Mouse (Mus musculus) erythroblast, embryonic 14.5 days (primary cell): Measurements from ENCODE around the gene Sinhcaf. TPM values are rescaled to one million over a fixed set of nuclear protein-coding genes. Genes with fewer than 3 reads are reported as not detected.
A peak's percentile ranks its signal among the peaks of the same experiment; 100 is the strongest.
"Not testable (repeated sequence)": the region's sequence is repeated elsewhere in the genome, so short reads cannot be mapped to it uniquely, and the experiment has no call there.

Experiments
- H3K27me3 ChIP-seq: 2 replicates; pipeline ENCODE4 v1.6.1; 2012; ENCODE audit warnings: inconsistent platforms; ENCODE audit not compliant: control insufficient read depth
- H3K36me3 ChIP-seq: 2 replicates; pipeline ENCODE4 v1.6.1; 2012; ENCODE audit warnings: mild to moderate bottlenecking, inconsistent platforms; ENCODE audit not compliant: control insufficient read depth
- H3K4me1 ChIP-seq: 2 replicates; pipeline ENCODE4 v1.6.1; 2012; ENCODE audit warnings: inconsistent platforms; ENCODE audit not compliant: control insufficient read depth
- H3K4me3 ChIP-seq: replicated peaks from 2 replicates; pipeline ENCODE3; 2012; ENCODE audit warnings: moderate library complexity, mild to moderate bottlenecking, inconsistent platforms
- H3K9me3 ChIP-seq: 2 replicates; pipeline ENCODE4 v1.6.1; 2012; ENCODE audit warnings: low read length, inconsistent platforms, mixed read lengths; ENCODE audit not compliant: control insufficient read depth
- GATA1 ChIP-seq: IDR thresholded peaks from 2 replicates; pipeline ENCODE4 v1.6.1; 2012; ENCODE audit warnings: low read length, inconsistent platforms, mixed read lengths
- TAL1 ChIP-seq: IDR thresholded peaks from 3 replicates; pipeline ENCODE4 v1.6.1; 2012; ENCODE audit warnings: low read length, inconsistent platforms, mixed read lengths
- polyA plus RNA-seq: library from polyadenylated mRNA; stranded (reverse); fragments of >175 nt; gene quantifications from 2 replicates; pipeline ENCODE4 v1.2.3, GENCODE M21; 2012

The Sinhcaf gene
- polyA plus RNA-seq, 1 experiment: 0.11 TPM

DNA sequence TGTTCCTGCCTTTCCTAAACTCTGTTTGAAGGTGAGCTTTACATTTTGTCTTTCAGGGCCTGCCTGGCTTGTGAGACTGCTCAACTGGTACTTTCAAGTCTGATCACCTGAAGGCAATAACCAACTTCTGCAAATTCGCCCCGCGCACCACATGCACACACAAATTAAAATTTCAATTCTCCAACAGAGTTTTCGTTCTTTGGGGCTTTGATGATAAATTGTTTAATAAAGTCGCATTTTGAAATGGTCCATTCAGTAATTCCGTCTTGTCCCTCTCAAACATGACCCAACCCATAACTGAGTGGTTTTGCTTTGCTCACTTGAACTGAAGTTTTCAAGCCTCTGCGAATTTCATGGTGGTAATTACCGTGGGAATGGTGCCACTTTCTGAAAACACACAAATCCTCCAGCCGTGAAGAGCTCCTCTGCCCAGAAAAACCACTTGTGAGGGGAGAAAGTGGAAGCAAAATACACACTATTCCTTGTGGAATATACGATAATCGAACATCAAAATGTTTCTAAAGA is 676 bp upstream of the Sinhcaf start:
- no peaks in the 10 kb centered on the region for H3K27me3 ChIP-seq
- peaks cover 38% of the 10 kb centered on the region for H3K4me1 ChIP-seq
- H3K9me3 ChIP-seq: no peaks in the 10 kb centered on the region
- TF ChIP-seq GATA1 (no peak), TAL1 (no peak)
- H3K4me3 ChIP-seq: peak overlapping the region; percentile 86
- no peaks in the 10 kb centered on the region for H3K36me3 ChIP-seq

DNA sequence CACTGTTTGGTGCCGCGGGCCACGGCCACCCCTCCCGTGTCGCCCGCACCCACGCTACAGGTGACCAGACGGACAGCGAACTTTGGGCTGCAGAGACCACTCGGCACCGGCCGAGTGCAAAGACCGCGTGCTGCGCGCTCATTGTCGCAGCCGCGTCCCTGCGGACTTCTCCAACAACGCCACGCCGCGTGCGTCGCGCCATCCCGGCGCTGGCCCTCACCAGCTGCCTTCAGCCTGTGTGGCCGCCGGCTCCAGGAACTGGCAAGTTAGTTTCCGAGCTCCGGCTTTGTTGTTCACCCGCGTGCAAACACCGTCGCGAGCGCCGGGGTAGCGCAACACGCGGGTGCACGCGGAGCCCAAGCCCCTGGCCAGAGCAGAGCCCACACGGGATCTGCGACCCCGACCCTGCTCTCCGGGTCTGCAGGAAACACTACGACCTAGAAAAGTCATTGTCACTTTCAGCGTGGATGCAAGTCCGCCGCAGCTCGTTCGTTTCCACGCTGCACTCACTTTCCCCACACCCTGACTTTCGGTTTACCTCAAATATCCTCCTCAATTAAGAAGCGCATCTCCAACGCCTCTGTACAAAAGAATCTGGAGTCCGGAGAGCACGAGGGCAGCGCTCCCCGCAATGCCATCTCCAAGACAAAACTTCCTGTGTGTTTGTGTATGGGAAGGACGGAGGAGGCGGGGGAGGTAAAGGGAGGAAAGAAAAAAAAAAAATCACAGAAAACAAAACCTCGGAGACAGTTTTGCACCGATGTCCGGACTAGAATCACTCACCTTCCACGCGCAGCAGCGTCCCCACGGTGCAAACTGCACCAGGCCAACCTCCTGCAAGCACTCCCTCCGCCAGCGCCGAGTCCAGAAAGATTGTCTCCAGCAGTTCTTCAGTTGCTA is 508 bp downstream of the Sinhcaf start:
- Histone ChIP-seq H3K36me3 (no peaks in the 10 kb centered on the region; the same call in none of the 2 replicates), H3K4me1 (peaks cover 40% of the 10 kb centered on the region), H3K9me3 (no peaks in the 10 kb centered on the region), H3K27me3 (no peaks in the 10 kb centered on the region), H3K4me3 (peak overlapping the region; percentile 86)
- no peak for TF ChIP-seq TAL1
- TF ChIP-seq GATA1: no peak

DNA sequence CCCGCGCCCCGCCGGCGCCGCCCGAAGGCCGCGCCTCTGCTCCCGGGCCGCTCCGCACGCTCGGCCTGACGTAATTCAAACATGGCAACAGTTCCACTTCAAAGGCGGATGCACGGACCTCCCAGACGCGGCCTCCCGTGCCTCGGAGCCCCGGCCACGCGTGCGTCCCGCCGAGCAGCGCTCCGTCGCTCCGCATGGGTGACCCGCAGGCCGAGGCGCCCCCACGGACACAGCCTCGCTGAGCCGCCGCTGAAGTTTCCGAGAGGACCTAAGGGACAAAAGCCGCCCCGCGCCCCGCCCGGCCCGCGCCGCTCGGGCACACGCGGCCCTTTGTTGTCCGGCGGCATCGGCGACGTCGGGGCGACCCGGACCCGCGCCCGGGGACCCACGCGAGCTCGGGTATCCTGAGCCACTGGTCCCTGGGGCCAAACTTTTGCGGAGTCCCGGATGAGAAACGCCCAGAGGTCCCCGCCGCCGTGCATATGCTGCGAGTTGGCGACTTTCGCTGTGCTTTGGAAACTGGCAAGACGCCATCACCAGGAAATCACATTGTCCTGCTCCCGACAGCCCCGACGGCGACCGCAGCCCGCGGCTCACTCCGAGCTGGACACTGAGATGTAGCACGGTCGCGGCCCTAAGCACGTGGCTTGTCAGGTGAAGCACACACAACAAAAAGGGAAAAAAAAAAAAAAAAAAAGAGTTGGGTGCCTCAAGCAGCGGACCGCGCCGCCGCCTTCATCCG is 1.3 kb downstream of the Sinhcaf start:
- Histone ChIP-seq H3K4me3 (peak overlapping the region; percentile 86), H3K4me1 (peaks cover 40% of the 10 kb centered on the region), H3K27me3 (no peaks in the 10 kb centered on the region), H3K9me3 (no peaks in the 10 kb centered on the region), H3K36me3 (no peaks in the 10 kb centered on the region; the same call in none of the 2 replicates)
- TF ChIP-seq GATA1 (no peak), TAL1 (no peak)

DNA sequence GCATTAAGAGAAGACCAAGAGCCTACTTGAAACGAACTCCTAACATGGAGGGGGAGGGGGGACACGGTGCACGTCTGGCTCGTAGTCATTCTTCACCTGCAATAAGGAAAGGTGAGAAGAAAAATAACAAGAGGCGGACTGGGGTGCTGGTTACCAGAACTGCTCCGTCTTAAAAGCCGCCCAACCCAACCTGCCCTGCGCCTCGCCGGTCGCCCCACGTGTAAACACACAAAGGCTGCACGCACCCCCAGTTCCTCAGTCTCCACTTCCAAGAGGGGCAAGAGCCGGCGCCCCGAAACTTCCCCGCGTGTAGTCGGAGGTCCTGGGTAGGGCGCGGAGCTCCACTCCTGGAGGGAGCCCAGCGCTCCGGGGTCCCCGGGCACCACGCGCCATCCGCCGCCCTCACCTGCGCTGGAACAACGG is 1.9 kb downstream of the Sinhcaf start:
- Histone ChIP-seq H3K36me3 (no peaks in the 10 kb centered on the region; the same call in none of the 2 replicates), H3K27me3 (no peaks in the 10 kb centered on the region), H3K4me1 (peaks cover 40% of the 10 kb centered on the region), H3K4me3 (peak overlapping the region; percentile 86), H3K9me3 (no peaks in the 10 kb centered on the region)
- TF ChIP-seq TAL1: no peak
- TF ChIP-seq GATA1: no peak

DNA sequence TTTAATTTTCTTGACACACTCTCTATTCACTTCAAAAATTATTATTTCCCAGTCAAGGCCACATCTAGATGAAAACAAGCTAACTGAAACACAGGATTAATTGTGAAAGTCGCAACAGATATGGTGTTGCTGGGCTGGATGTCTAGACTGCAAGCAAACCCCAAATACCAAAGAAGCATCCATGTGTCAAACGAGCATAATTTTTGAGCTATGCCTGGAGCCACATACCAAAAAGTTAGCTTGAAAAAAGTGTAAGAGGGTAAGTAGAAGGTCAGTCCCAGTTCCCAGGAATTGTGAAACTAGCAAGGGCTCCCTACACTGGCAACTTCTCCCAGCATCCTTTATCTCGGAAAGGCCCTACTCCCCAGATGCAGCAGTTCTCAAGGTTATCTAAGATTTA is 2.6 kb downstream of the Sinhcaf start:
- Histone ChIP-seq H3K4me1 (peaks cover 40% of the 10 kb centered on the region), H3K36me3 (peaks cover 2% of the 10 kb centered on the region), H3K9me3 (no peaks in the 10 kb centered on the region), H3K27me3 (no peaks in the 10 kb centered on the region), H3K4me3 (peak overlapping the region; percentile 86)
- TF ChIP-seq TAL1: no peak
- TF ChIP-seq GATA1: no peak

DNA sequence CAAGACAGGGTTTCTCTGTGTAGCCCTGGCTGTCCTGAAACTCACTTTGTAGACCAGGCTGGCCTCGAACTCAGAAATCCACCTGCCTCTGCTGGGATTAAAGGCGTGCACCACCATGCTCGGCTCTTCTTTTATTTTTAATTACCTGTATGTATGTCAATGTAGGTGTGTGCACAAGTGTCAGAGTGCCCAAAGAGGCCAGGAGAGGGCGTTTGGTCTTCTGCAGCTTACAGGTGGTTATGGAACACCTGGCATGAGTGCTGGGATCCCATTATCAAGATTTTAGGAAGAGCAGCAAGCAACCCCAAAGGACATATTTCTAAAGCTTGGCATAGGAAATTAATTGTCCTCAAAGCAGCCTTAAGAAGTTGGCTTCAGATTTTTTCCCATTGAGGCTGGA is 3.9 kb downstream of the Sinhcaf start:
- Histone ChIP-seq H3K36me3 (peaks cover 2% of the 10 kb centered on the region), H3K4me3 (no peak overlapping the region), H3K27me3 (no peaks in the 10 kb centered on the region), H3K4me1 (peaks cover 44% of the 10 kb centered on the region), H3K9me3 (no peaks in the 10 kb centered on the region)
- TF ChIP-seq GATA1 (no peak), TAL1 (no peak)

DNA sequence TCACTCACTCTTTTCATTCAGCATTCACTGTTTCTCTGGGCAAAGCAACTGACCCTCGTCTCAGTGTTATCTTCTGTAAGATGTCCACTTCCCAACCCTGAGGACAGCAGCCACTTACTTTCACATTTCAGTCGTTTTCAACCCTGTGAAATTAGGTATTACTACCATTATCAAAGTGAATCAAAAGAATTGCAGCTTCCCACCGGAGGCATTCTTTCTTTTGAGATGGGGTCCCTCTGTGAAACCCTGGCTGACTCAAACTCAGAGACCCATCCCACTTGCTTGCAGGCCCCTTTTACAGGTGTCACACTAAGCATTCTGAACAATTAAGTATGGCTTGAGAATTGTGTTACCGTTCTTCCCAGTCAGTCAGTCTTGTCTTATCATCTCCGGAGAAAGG is 4.4 kb downstream of the Sinhcaf start:
- peaks cover 2% of the 10 kb centered on the region for H3K36me3 ChIP-seq
- H3K4me1 ChIP-seq: peaks cover 41% of the 10 kb centered on the region
- TF ChIP-seq TAL1 (no peak), GATA1 (no peak)
- no peak overlapping the region for H3K4me3 ChIP-seq
- no peaks in the 10 kb centered on the region for H3K27me3 ChIP-seq
- no peaks in the 10 kb centered on the region for H3K9me3 ChIP-seq

DNA sequence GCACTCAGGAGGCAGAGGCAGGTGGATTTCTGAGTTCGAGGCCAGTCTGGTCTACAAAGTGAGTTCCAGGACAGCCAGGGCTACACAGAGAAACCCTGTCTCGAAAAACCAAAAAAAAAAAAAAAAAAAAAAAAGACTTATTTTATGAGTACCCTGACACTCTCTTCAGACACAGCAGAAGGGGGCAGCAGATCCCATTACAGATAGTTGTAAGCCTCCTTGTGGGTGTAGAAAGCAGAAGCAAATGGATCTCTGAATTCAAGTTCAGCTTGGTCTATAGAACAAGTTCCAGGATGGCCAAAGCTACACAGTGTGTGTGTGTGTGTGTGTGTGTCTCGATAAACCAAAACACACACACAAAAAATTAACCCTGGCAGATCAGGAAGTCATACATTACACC is 5.9 kb downstream of the Sinhcaf start:
- H3K9me3 ChIP-seq, H3K36me3 ChIP-seq, H3K27me3 ChIP-seq, H3K4me3 ChIP-seq: not testable (repeated sequence)
- peaks cover 30% of the 10 kb centered on the region for H3K4me1 ChIP-seq

DNA sequence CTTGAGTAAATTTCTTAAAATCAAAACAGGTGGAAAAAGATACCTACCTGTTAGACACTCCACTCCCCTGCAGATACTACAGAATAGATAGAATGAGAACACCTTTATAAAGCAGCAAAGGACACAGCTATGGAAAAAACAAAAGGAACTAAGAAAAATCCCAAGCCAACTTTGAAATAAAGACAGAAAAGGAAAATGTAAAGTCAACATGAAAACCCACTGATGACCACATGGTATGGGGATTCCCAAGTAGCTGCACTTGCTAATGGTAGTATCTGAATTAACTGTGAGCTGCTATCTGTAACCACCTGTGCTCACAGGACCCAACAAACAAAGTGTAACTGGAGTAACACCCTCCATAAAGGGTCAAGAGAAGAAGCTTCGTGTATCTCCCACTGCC is 8.6 kb downstream of the Sinhcaf start:
- Histone ChIP-seq H3K4me3 (no peak overlapping the region), H3K4me1 (peaks cover 12% of the 10 kb centered on the region), H3K9me3 (no peaks in the 10 kb centered on the region), H3K27me3 (no peaks in the 10 kb centered on the region), H3K36me3 (peaks cover 2% of the 10 kb centered on the region)
- TF ChIP-seq TAL1 (no peak), GATA1 (no peak)
